In genomic region chr11:61147300-61147683, GRCm38 (mm10) we compare ENCODE assay signal across 8 mouse cellular contexts. TPM values are rescaled to one million over a fixed set of nuclear protein-coding genes. Genes with fewer than 3 reads are reported as not detected.
A peak's percentile ranks its signal among the peaks of the same experiment; 100 is the strongest.
DNase-seq lines count a peak whose midpoint lies in the region; ATAC-seq and TF ChIP-seq lines count a peak whose summit lies in the region.

No protein-coding gene starts in this region.

- TF ChIP-seq CTCF in liver, postnatal 0 days (IDR thresholded peaks at IDR 0.05; ENCODE audit: low read depth), result peak; percentile 32

- peak overlapping the region; percentile 37 for H3K4me3 ChIP-seq in hindbrain, embryonic 12.5 days
- peak overlapping the region; percentile 0; the same call in 1 of the 2 replicates for H3K4me3 ChIP-seq in liver, postnatal 0 days (ENCODE audit: low read depth, low read length)

- peaks cover 10% of the 10 kb centered on the region for H3K36me3 ChIP-seq in hindbrain, embryonic 12.5 days
- 0 out of 2 replicates have a peak, but pooled peaks cover 3% of the 10 kb centered on the region for H3K36me3 ChIP-seq in liver, postnatal 0 days (replicated peaks; ENCODE audit: insufficient read depth, low read length)

- peak; percentile 60 for ATAC-seq in frontal cortex, adult (ENCODE audit: low TSS enrichment)
- ATAC-seq in hindbrain, embryonic 12.5 days (ENCODE audit: low FRiP score), result peak; percentile 73
- peak; percentile 67 for ATAC-seq in liver, postnatal 0 days

- peak overlapping the region; percentile 66 for H3K4me2 ChIP-seq in hindbrain, embryonic 12.5 days (replicated peaks)
- H3K4me2 ChIP-seq in liver, postnatal 0 days (ENCODE audit: low read depth, low read length), result peak overlapping the region; percentile 56

- H3K4me1 ChIP-seq in hindbrain, embryonic 12.5 days, result peaks cover 7% of the 10 kb centered on the region; the same call in 1 of the 2 replicates
- H3K4me1 ChIP-seq in liver, postnatal 0 days (ENCODE audit: insufficient read depth), result peaks cover 4% of the 10 kb centered on the region

- H3K27ac ChIP-seq in hindbrain, embryonic 12.5 days, result no peak overlapping the region
- H3K27ac ChIP-seq in liver, postnatal 0 days (ENCODE audit: low read depth), result no peak overlapping the region

- no peak for TF ChIP-seq EP300 in liver, postnatal 0 days (IDR thresholded peaks at IDR 0.05; ENCODE audit: low read depth)

- H3K9me3 ChIP-seq in hindbrain, embryonic 12.5 days (replicated peaks), result no peaks in the 10 kb centered on the region
- no peaks in the 10 kb centered on the region for H3K9me3 ChIP-seq in liver, postnatal 0 days (ENCODE audit: low read length)

- no peak for DNase-seq in frontal cortex, postnatal 14 days (ENCODE audit: low spot score in 2 of 2)
- peak; percentile 33 for DNase-seq in ZHBTc4 (ENCODE audit: low read depth, low spot score)
- peak; percentile 45 for DNase-seq in embryo, embryonic 9.5 days (ENCODE audit: extremely low spot score)
- peak; percentile 45 for DNase-seq in liver, postnatal 0 days
- peak; percentile 50 to 54 for DNase-seq in right cerebral cortex, adult 2 months (ENCODE audit: low spot score in 2 of 2)
- no peak for DNase-seq in thymus, postnatal 0 days (ENCODE audit: low spot score)

- WGBS in hindbrain, embryonic 12.5 days, result 5% methylated on average over 32 of the region's 32 CpGs
- 22% methylated on average over 32 of the region's 32 CpGs for WGBS in liver, postnatal 0 days (ENCODE audit: insufficient replicate concordance)

- peaks cover 26% of the 10 kb centered on the region for H3K27me3 ChIP-seq in hindbrain, embryonic 12.5 days
- H3K27me3 ChIP-seq in liver, postnatal 0 days (ENCODE audit: insufficient read depth, low read length), result peaks cover 6% of the 10 kb centered on the region; the same call in 1 of the 2 replicates

- peak overlapping the region; percentile 44 for H3K9ac ChIP-seq in hindbrain, embryonic 12.5 days
- H3K9ac ChIP-seq in liver, postnatal 0 days (replicated peaks), result peak overlapping the region; percentile 1; the same call in 1 of the 2 replicates

RNA-seq across cellular contexts. Expression of gene Tnfrsf13b, which starts 20.7 kb away (rescaled TPM):
- polyA plus RNA-seq in hindbrain, embryonic 12.5 days (2016; fragmentation: Nextera tagmentation; extraction: Ambion mirVana), result 1.1 and 1.5 TPM in 2 replicates
- polyA plus RNA-seq in liver, postnatal 0 days (2015; fragmentation: Nextera tagmentation; extraction: Ambion mirVana), result 8.1 and 9.4 TPM in 2 replicates
- 51.8 and 56.0 TPM in 2 replicates for polyA plus RNA-seq in thymus, postnatal 0 days (2015; fragmentation: Nextera tagmentation; extraction: Ambion mirVana)

RNA-seq across cellular contexts. Expression of gene Usp22, which starts 27.6 kb away (rescaled TPM):
- 344 and 354 TPM in 2 replicates for polyA plus RNA-seq in hindbrain, embryonic 12.5 days (2016; fragmentation: Nextera tagmentation; extraction: Ambion mirVana)
- polyA plus RNA-seq in liver, postnatal 0 days (2015; fragmentation: Nextera tagmentation; extraction: Ambion mirVana), result 8.7 and 10.0 TPM in 2 replicates
- polyA plus RNA-seq in thymus, postnatal 0 days (2015; fragmentation: Nextera tagmentation; extraction: Ambion mirVana), result 51.3 and 53.9 TPM in 2 replicates

Comparison
In these comparisons a context has a peak if more than half of its experiments do, and no peak if none do; other contexts are left out.
1. DNase-seq: peak in ZHBTc4 (single experiment), embryo, embryonic 9.5 days (single experiment), liver, postnatal 0 days (single experiment) and right cerebral cortex, adult 2 months (2 of 2); none in frontal cortex, postnatal 14 days (0 of 2) and thymus, postnatal 0 days (single experiment).
2. Peak in every context shown above with its lines, with median percentiles within 50 percentile points of each other: ATAC-seq.